Mouse (Mus musculus) cerebellum, adult 2 months (tissue): ENCODE measurements around the gene Olfr656. TPM values are rescaled to one million over a fixed set of nuclear protein-coding genes. Genes with fewer than 3 reads are reported as not detected.
A peak's percentile ranks its signal among the peaks of the same experiment; 100 is the strongest.

Experiments
- DNase-seq, 2 experiments: peaks; one replicate each; pipeline ENCODE4 v3.0.0; 2021
- H3K27ac ChIP-seq: fragments of 200-500 bp; 2 replicates; pipeline ENCODE4 v1.5.1; 2012; ENCODE audit warnings: low read length, control low read depth, inconsistent platforms; ENCODE audit not compliant: insufficient read depth
- H3K27me3 ChIP-seq: fragments of 200-500 bp; 2 replicates; pipeline ENCODE4 v1.6.1; 2012; ENCODE audit warnings: inconsistent platforms, mild to moderate bottlenecking, low read length, moderate library complexity; ENCODE audit not compliant: control insufficient read depth, insufficient read depth
- H3K4me1 ChIP-seq: fragments of 200-500 bp; 2 replicates; pipeline ENCODE4 v1.6.1; 2011; ENCODE audit warnings: low read length; ENCODE audit not compliant: control insufficient read depth, insufficient read depth
- H3K4me3 ChIP-seq: fragments of 200-500 bp; replicated peaks from 2 replicates; pipeline ENCODE3; 2011; ENCODE audit warnings: mild to moderate bottlenecking, low read depth, low read length, control low read depth; ENCODE audit not compliant: insufficient read depth
- CTCF ChIP-seq: fragments of 200-500 bp; IDR thresholded peaks from 2 replicates; pipeline ENCODE4 v1.5.1; 2011; ENCODE audit warnings: low read depth, mild to moderate bottlenecking, control low read depth, low read length, moderate library complexity, borderline replicate concordance; ENCODE audit not compliant: insufficient read depth
- POLR2A ChIP-seq: fragments of 200-500 bp; IDR thresholded peaks from 2 replicates; pipeline ENCODE4 v1.6.1; 2011; ENCODE audit warnings: low read length, control low read depth, borderline replicate concordance; ENCODE audit not compliant: insufficient read depth
- WGBS: fragments of 180-500 bp; shearing (Covaris S2); methylation state at CpG from one replicate; pipeline ENCODE4 v1.1.7; 2018; 5-methylcytosine and 5-hydroxymethylcytosine counted together
- polyA plus RNA-seq: library from polyadenylated mRNA; depleted of rRNA; stranded (reverse); fragments of >200 nt; gene quantifications from 2 replicates; pipeline ENCODE4 v1.2.3, GENCODE M21; 2012; rRNA removed

The Olfr656 gene
- polyA plus RNA-seq, 1 experiment, result not detected

DNA sequence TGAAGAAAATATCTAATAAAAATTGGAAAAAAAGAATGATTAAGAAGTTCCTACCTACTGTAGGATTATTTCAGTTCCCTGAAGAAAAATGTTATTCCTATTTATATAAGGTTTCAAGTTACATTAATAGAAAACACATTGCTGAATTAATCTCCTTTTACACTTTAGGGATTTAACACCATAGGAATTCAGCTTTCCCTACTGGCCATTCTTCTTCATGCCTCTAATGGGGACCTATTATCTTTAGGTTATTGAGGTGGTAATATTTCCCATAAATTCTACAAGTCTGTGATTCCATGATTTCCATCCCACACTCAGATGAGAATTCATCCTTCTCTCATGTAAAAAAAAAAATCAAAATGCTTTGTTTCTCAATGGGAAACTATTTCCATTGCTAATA lies 10.7 kb downstream of the Olfr656 start, which contains the start of gene Olfr657:
Gene Olfr657, plus strand, starts transcription at position 301 of the 400 bp plus-strand sequence.
- Histone ChIP-seq H3K4me1 (no peaks in the 10 kb centered on the region), H3K27ac (no peak within 1 kb of the TSS), H3K27me3 (no peaks in the 10 kb centered on the region), H3K4me3 (no peak within 1 kb of the TSS)
- TF ChIP-seq CTCF, result no peak
- DNase-seq, result no peak

DNA sequence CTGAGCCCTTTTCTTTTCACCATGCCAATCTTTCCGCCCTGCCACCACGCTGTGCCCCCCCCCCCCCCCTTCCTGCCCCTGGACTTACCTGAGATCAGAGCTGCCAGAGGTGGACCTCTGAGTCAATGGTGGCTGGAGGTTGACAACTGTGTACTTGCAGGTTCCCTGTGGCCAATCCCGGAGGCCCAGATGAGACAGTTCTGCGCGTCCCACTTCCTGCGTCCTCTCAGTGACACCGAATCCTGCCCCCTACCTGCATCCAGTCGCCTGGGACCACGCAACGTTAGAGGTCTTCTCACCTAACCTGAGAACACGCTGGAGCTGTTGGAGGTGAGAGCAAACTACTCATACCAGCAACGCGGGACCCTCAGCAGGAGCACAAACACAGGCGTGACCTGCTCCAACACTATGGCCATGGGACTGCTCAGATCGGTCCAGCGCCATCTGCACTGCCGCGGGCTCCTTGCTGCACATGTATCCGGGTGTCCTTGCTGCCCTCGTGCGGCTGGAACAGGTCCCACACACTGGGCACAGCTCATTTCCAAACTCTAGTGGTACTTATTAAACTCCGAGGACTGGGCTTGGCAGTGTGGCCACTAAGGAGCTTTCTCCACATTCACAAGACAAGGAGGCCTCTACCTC lies 33.2 kb downstream of the Olfr656 start, which contains the start of gene Olfr658:
Gene Olfr658, minus strand, starts transcription at position 465 of the 642 bp plus-strand sequence.
- WGBS, result 21% methylated on average over 22 of the region's 22 CpGs
- H3K4me1 ChIP-seq, result no peaks in the 10 kb centered on the region
- no peaks in the 10 kb centered on the region for H3K27me3 ChIP-seq
- no peak within 1 kb of the TSS for H3K4me3 ChIP-seq
- DNase-seq, result peak; percentile 8 to 16
- TF ChIP-seq POLR2A (no peak), CTCF (no peak)
- H3K27ac ChIP-seq, result no peak within 1 kb of the TSS

DNA sequence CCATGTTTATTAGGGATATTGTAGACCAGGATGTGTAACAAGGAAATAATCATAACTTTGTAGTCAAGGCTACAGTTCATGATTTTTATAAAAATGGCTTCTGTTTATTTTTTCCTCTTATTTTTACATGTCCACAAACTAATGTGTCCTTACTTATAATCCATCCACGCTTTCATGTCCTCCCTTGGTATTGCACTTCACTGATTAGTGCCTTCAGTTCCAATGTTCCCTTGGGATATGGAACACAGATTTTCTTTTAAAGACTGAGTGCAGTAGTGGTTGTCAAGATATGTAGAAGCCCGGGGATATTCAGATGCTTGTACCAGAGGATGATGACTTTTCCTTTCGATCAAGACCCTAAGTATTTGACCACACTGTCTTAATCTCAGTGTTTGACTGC lies 52.7 kb downstream of the Olfr656 start, which contains the start of gene Olfr659:
Gene Olfr659, plus strand, starts transcription at position 301 of the 400 bp plus-strand sequence.
- Histone ChIP-seq H3K27ac (no peak within 1 kb of the TSS), H3K4me1 (no peaks in the 10 kb centered on the region), H3K27me3 (no peaks in the 10 kb centered on the region), H3K4me3 (no peak within 1 kb of the TSS)
- WGBS, result 83% methylated on average over 3 of the region's 3 CpGs
- DNase-seq, result no peak
- TF ChIP-seq CTCF (no peak), POLR2A (no peak)

Other genes with a start within 250 kb of the Olfr656 start
- 0.03 and 0.11 TPM in 2 replicates for gene Trim30b, start 244.1 kb upstream of the Olfr656 start, polyA plus RNA-seq
- not detected in 2 replicates for gene Trim30c, start 213.1 kb upstream of the Olfr656 start, polyA plus RNA-seq
- 1.6 TPM in 2 replicates for gene Trim30a, start 148.8 kb upstream of the Olfr656 start, polyA plus RNA-seq
- gene Trim30d, start 106.1 kb upstream of the Olfr656 start, polyA plus RNA-seq, result 0.88 and 1.0 TPM in 2 replicates
- gene Olfr651, start 63.8 kb upstream of the Olfr656 start, polyA plus RNA-seq, result not detected in 2 replicates
- not detected in 2 replicates for gene Olfr652, start 53.1 kb upstream of the Olfr656 start, polyA plus RNA-seq
- not detected in 2 replicates for gene Olfr653, start 36.6 kb upstream of the Olfr656 start, polyA plus RNA-seq
- not detected in 2 replicates for gene Olfr654, start 26.9 kb upstream of the Olfr656 start, polyA plus RNA-seq
- gene Olfr655, start 12.2 kb upstream of the Olfr656 start, polyA plus RNA-seq, result 0.11 and 0.16 TPM in 2 replicates
- gene Olfr657, start 10.8 kb downstream of the Olfr656 start, polyA plus RNA-seq, result not detected in 2 replicates
- 0.25 and 0.52 TPM in 2 replicates for gene Olfr658, start 33.4 kb downstream of the Olfr656 start, polyA plus RNA-seq
- not detected in 2 replicates for gene Olfr659, start 52.8 kb downstream of the Olfr656 start, polyA plus RNA-seq
- not detected in 2 replicates for gene Olfr661, start 72.5 kb downstream of the Olfr656 start, polyA plus RNA-seq
- not detected in 2 replicates for gene Usp17le, start 163.5 kb downstream of the Olfr656 start, polyA plus RNA-seq
- gene Usp17lb, start 228.6 kb downstream of the Olfr656 start, polyA plus RNA-seq, result not detected in 2 replicates
- gene Usp17la, start 243.1 kb downstream of the Olfr656 start, polyA plus RNA-seq, result not detected in 2 replicates